Mouse (Mus musculus) granulocyte monocyte progenitor cell, adult 5-6 weeks (primary cell): ENCODE results near the gene Rnf40. TPM values are rescaled to one million over a fixed set of nuclear protein-coding genes. Genes with fewer than 3 reads are reported as not detected.
"Not testable (repeated sequence)": the region's sequence is repeated elsewhere in the genome, so short reads cannot be mapped to it uniquely, and the experiment has no call there.

Experiments
- ATAC-seq: replicated peaks from 2 replicates; pipeline ENCODE4 v1.8.0; 2016; ENCODE audit warnings: mild to moderate bottlenecking, moderate TSS enrichment, inconsistent platforms; ENCODE audit not compliant: poor library complexity, severe bottlenecking
- total RNA-seq, 2 experiments: library from RNA; stranded (forward) in 1 of 2; stranded (reverse) in 1 of 2; fragments of 200-712, 200-1000 nt in 1 of 2; fragments of >200 nt in 1 of 2; fragmentation: Nextera tagmentation in 1 of 2; gene quantifications; 2 replicates each; pipeline ENCODE4 v1.2.3; 2014 to 2017

Rnf40 gene
- total RNA-seq, 2 experiments from 2014 or later = 25.0 to 42.8 TPM

GRCm38 (mm10) chr7:127646363-127646762 is 57.8 kb downstream of the Rnf40 start:
- ATAC-seq = no peak

GRCm38 (mm10) chr7:127647576-127647975 is 59.0 kb downstream of the Rnf40 start:
- ATAC-seq = not testable (repeated sequence)

- ATAC-seq = no peak
Observed at GRCm38 (mm10) chr7:127648516-127649201, 60.1 kb downstream of the Rnf40 start.

- ATAC-seq = no peak
Observed at GRCm38 (mm10) chr7:127649206-127649605, 60.6 kb downstream of the Rnf40 start.

GRCm38 (mm10) chr7:127651624-127652023 is 63.1 kb downstream of the Rnf40 start:
- ATAC-seq = no peak

- ATAC-seq = no peak
Observed at GRCm38 (mm10) chr7:127652050-127652449, 63.5 kb downstream of the Rnf40 start.

- no peak for ATAC-seq
Observed at GRCm38 (mm10) chr7:127654318-127654717, 65.8 kb downstream of the Rnf40 start.

Other genes starting within 250 kb of the Rnf40 start
- gene Zfp768, start 243.2 kb upstream of the Rnf40 start, total RNA-seq (2014; fragmentation: Nextera tagmentation) = 3.7 and 9.6 TPM in 2 replicates
- 5.5 and 6.2 TPM in 2 replicates for gene Zfp768, start 243.2 kb upstream of the Rnf40 start, total RNA-seq (2017)
- gene Zfp747, start 212.7 kb upstream of the Rnf40 start, total RNA-seq (2014; fragmentation: Nextera tagmentation) = 1.8 and 4.4 TPM in 2 replicates
- 6.2 and 13.4 TPM in 2 replicates for gene Zfp747, start 212.7 kb upstream of the Rnf40 start, total RNA-seq (2017)
- 2.7 and 3.7 TPM in 2 replicates for gene 9130019O22Rik, start 201.6 kb upstream of the Rnf40 start, total RNA-seq (2014; fragmentation: Nextera tagmentation)
- 4.1 and 5.5 TPM in 2 replicates for gene 9130019O22Rik, start 201.6 kb upstream of the Rnf40 start, total RNA-seq (2017)
- gene E430018J23Rik, start 195.1 kb upstream of the Rnf40 start, total RNA-seq (2014; fragmentation: Nextera tagmentation) = 2.5 TPM in 1 of 2 replicates, not detected in the other
- gene E430018J23Rik, start 195.1 kb upstream of the Rnf40 start, total RNA-seq (2017) = 4.2 and 8.9 TPM in 2 replicates
- 8.9 and 10.8 TPM in 2 replicates for gene Zfp764, start 181.9 kb upstream of the Rnf40 start, total RNA-seq (2014; fragmentation: Nextera tagmentation)
- 12.5 and 15.1 TPM in 2 replicates for gene Zfp764, start 181.9 kb upstream of the Rnf40 start, total RNA-seq (2017)
- gene Zfp688, start 166.7 kb upstream of the Rnf40 start, total RNA-seq (2014; fragmentation: Nextera tagmentation) = 13.5 and 17.6 TPM in 2 replicates
- gene Zfp688, start 166.7 kb upstream of the Rnf40 start, total RNA-seq (2017) = 7.1 and 12.5 TPM in 2 replicates
- 0.70 and 3.9 TPM in 2 replicates for gene Zfp689, start 139.6 kb upstream of the Rnf40 start, total RNA-seq (2014; fragmentation: Nextera tagmentation)
- gene Zfp689, start 139.6 kb upstream of the Rnf40 start, total RNA-seq (2017) = 2.7 and 3.6 TPM in 2 replicates
- 96.7 and 115 TPM in 2 replicates for gene Prr14, start 129.2 kb upstream of the Rnf40 start, total RNA-seq (2014; fragmentation: Nextera tagmentation)
- gene Prr14, start 129.2 kb upstream of the Rnf40 start, total RNA-seq (2017) = 23.8 and 29.0 TPM in 2 replicates
- gene Fbrs, start 109.6 kb upstream of the Rnf40 start, total RNA-seq (2014; fragmentation: Nextera tagmentation) = 87.1 and 132 TPM in 2 replicates
- gene Fbrs, start 109.6 kb upstream of the Rnf40 start, total RNA-seq (2017) = 21.9 and 28.5 TPM in 2 replicates
- 139 and 145 TPM in 2 replicates for gene Srcap, start 76.8 kb upstream of the Rnf40 start, total RNA-seq (2014; fragmentation: Nextera tagmentation)
- gene Srcap, start 76.8 kb upstream of the Rnf40 start, total RNA-seq (2017) = 20.9 and 22.9 TPM in 2 replicates
- 25.2 and 31.5 TPM in 2 replicates for gene Gm42715, start 69.2 kb upstream of the Rnf40 start, total RNA-seq (2014; fragmentation: Nextera tagmentation)
- gene Gm42715, start 69.2 kb upstream of the Rnf40 start, total RNA-seq (2017) = 5.7 and 6.4 TPM in 2 replicates
- 8.1 TPM in 1 of 2 replicates, not detected in the other for gene Tmem265, start 27.4 kb upstream of the Rnf40 start, total RNA-seq (2014; fragmentation: Nextera tagmentation)
- 0.99 and 2.9 TPM in 2 replicates for gene Tmem265, start 27.4 kb upstream of the Rnf40 start, total RNA-seq (2017)
- 57.0 and 72.0 TPM in 2 replicates for gene Phkg2, start 15.4 kb upstream of the Rnf40 start, total RNA-seq (2014; fragmentation: Nextera tagmentation)
- gene Phkg2, start 15.4 kb upstream of the Rnf40 start, total RNA-seq (2017) = 27.4 and 31.7 TPM in 2 replicates
- gene Ccdc189, start 172 bp upstream of the Rnf40 start, total RNA-seq (2014; fragmentation: Nextera tagmentation) = 0.37 and 0.77 TPM in 2 replicates
- 1.6 and 3.9 TPM in 2 replicates for gene Ccdc189, start 172 bp upstream of the Rnf40 start, total RNA-seq (2017)
- gene Zfp629, start 27.0 kb downstream of the Rnf40 start, total RNA-seq (2014; fragmentation: Nextera tagmentation) = 12.9 and 18.9 TPM in 2 replicates
- gene Zfp629, start 27.0 kb downstream of the Rnf40 start, total RNA-seq (2017) = 8.2 and 12.6 TPM in 2 replicates
- gene Bcl7c, start 120.2 kb downstream of the Rnf40 start, total RNA-seq (2014; fragmentation: Nextera tagmentation) = 50.9 and 81.5 TPM in 2 replicates
- 39.3 and 57.5 TPM in 2 replicates for gene Bcl7c, start 120.2 kb downstream of the Rnf40 start, total RNA-seq (2017)
- gene Ctf1, start 124.0 kb downstream of the Rnf40 start, total RNA-seq (2014; fragmentation: Nextera tagmentation) = 0.73 and 1.2 TPM in 2 replicates
- 0.90 and 3.2 TPM in 2 replicates for gene Ctf1, start 124.0 kb downstream of the Rnf40 start, total RNA-seq (2017)
- not detected in 2 replicates for gene Ctf2, start 143.4 kb downstream of the Rnf40 start, total RNA-seq (2014; fragmentation: Nextera tagmentation)
- 0.31 TPM in 1 of 2 replicates, not detected in the other for gene Ctf2, start 143.4 kb downstream of the Rnf40 start, total RNA-seq (2017)
- gene Fbxl19, start 155.8 kb downstream of the Rnf40 start, total RNA-seq (2014; fragmentation: Nextera tagmentation) = 11.1 and 11.7 TPM in 2 replicates
- 13.8 and 17.7 TPM in 2 replicates for gene Fbxl19, start 155.8 kb downstream of the Rnf40 start, total RNA-seq (2017)
- 36.8 and 41.2 TPM in 2 replicates for gene Orai3, start 181.0 kb downstream of the Rnf40 start, total RNA-seq (2014; fragmentation: Nextera tagmentation)
- 22.7 and 22.8 TPM in 2 replicates for gene Orai3, start 181.0 kb downstream of the Rnf40 start, total RNA-seq (2017)
- 59.6 and 105 TPM in 2 replicates for gene Setd1a, start 187.9 kb downstream of the Rnf40 start, total RNA-seq (2014; fragmentation: Nextera tagmentation)
- 11.9 and 12.4 TPM in 2 replicates for gene Setd1a, start 187.9 kb downstream of the Rnf40 start, total RNA-seq (2017)
- not detected in 2 replicates for gene Gm49388, start 196.8 kb downstream of the Rnf40 start, total RNA-seq (2014; fragmentation: Nextera tagmentation)
- gene Gm49388, start 196.8 kb downstream of the Rnf40 start, total RNA-seq (2017) = 1.2 TPM in 1 of 2 replicates, not detected in the other
- 27.6 and 29.6 TPM in 2 replicates for gene Hsd3b7, start 211.8 kb downstream of the Rnf40 start, total RNA-seq (2014; fragmentation: Nextera tagmentation)
- gene Hsd3b7, start 211.8 kb downstream of the Rnf40 start, total RNA-seq (2017) = 19.1 and 31.6 TPM in 2 replicates
- 88.9 and 105 TPM in 2 replicates for gene Stx4a, start 235.5 kb downstream of the Rnf40 start, total RNA-seq (2014; fragmentation: Nextera tagmentation)
- gene Stx4a, start 235.5 kb downstream of the Rnf40 start, total RNA-seq (2017) = 37.7 and 38.8 TPM in 2 replicates
- gene Stx1b, start 235.8 kb downstream of the Rnf40 start, total RNA-seq (2014; fragmentation: Nextera tagmentation) = 0.62 and 0.88 TPM in 2 replicates
- gene Stx1b, start 235.8 kb downstream of the Rnf40 start, total RNA-seq (2017) = not detected in 2 replicates